Comparison of ENCODE assay signal across 8 mouse cellular contexts in genomic region chr9:108842989-108843388, GRCm38 (mm10). TPM values are rescaled to one million over a fixed set of nuclear protein-coding genes. Genes with fewer than 3 reads are reported as not detected.
A peak's percentile ranks its signal among the peaks of the same experiment; 100 is the strongest.
DNase-seq lines count a peak whose midpoint lies in the region; ATAC-seq and TF ChIP-seq lines count a peak whose summit lies in the region.

No protein-coding gene starts in this region.

- no peaks in the 10 kb centered on the region for H3K79me2 ChIP-seq in heart, adult 2 months (replicated peaks; ENCODE audit: control insufficient read depth, insufficient read depth, low read length)

- TF ChIP-seq POLR2A in heart, adult 2 months (IDR thresholded peaks at IDR 0.05; ENCODE audit: insufficient read depth, low read depth, low read length), result no peak; the same call in 1 of the 2 replicates
- no peak for TF ChIP-seq POLR2A in limb, embryonic 14.5 days (IDR thresholded peaks at IDR 0.05; ENCODE audit: borderline replicate concordance, extremely low read depth, insufficient read depth, insufficient read length)

- TF ChIP-seq EP300 in heart, adult 2 months (IDR thresholded peaks at IDR 0.05; ENCODE audit: insufficient read depth, low read depth, low read length), result peak; percentile 64; the same call in 1 of the 2 replicates

- H3K9me3 ChIP-seq in limb, embryonic 14.5 days (ENCODE audit: control insufficient read depth, low read length), result no peaks in the 10 kb centered on the region
- no peaks in the 10 kb centered on the region for H3K9me3 ChIP-seq in neural tube, embryonic 13.5 days

- WGBS in heart, adult 2 months, result 9% methylated on average over 14 of the region's 14 CpGs
- 17% methylated on average over 14 of the region's 14 CpGs for WGBS in limb, embryonic 14.5 days
- 16% methylated on average over 14 of the region's 14 CpGs for WGBS in neural tube, embryonic 13.5 days

- H3K4me1 ChIP-seq in heart, adult 2 months (ENCODE audit: control insufficient read depth, insufficient read depth, low read length), result no peaks in the 10 kb centered on the region; the same call in 1 of the 2 replicates
- H3K4me1 ChIP-seq in limb, embryonic 14.5 days (ENCODE audit: control insufficient read depth, insufficient read depth, low read length), result no peaks in the 10 kb centered on the region
- 0 out of 2 replicates have a peak, but pooled peaks cover 6% of the 10 kb centered on the region for H3K4me1 ChIP-seq in neural tube, embryonic 13.5 days (replicated peaks)

- H3K4me3 ChIP-seq in heart, adult 2 months, result no peak overlapping the region
- no peak overlapping the region for H3K4me3 ChIP-seq in limb, embryonic 14.5 days (replicated peaks; ENCODE audit: low read length)
- H3K4me3 ChIP-seq in neural tube, embryonic 13.5 days, result no peak overlapping the region

- H3K27ac ChIP-seq in heart, adult 2 months, result no peak overlapping the region
- no peak overlapping the region for H3K27ac ChIP-seq in limb, embryonic 14.5 days (replicated peaks; ENCODE audit: low read depth, low read length)
- H3K27ac ChIP-seq in neural tube, embryonic 13.5 days (replicated peaks), result no peak overlapping the region

- peak; percentile 62 for TF ChIP-seq CTCF in heart, adult 2 months (IDR thresholded peaks at IDR 0.05)

- peak; percentile 87 for ATAC-seq in frontal cortex, adult (ENCODE audit: low TSS enrichment)
- ATAC-seq in limb, embryonic 14.5 days (ENCODE audit: low FRiP score, low read depth), result peak; percentile 32; the same call in 1 of the 2 replicates
- peak; percentile 24; the same call in 1 of the 2 replicates for ATAC-seq in neural tube, embryonic 13.5 days (ENCODE audit: low read depth)

- DNase-seq in frontal cortex, postnatal 25 days (ENCODE audit: low spot score in 2 of 2), result no peak
- peak; percentile 53 for DNase-seq in embryo, embryonic 10 days (ENCODE audit: low spot score)
- peak; percentile 51 to 55 for DNase-seq in heart, adult 2 months
- peak; percentile 87 to 89 for DNase-seq in kidney, adult 8-10 months
- DNase-seq in limb, embryonic 14.5 days (ENCODE audit: low spot score), result peak; percentile 21
- DNase-seq in thymus, postnatal 4 days, result no peak

- peak overlapping the region; percentile 34 for H3K4me2 ChIP-seq in limb, embryonic 14.5 days (replicated peaks; ENCODE audit: low read depth, low read length, severe bottlenecking)
- H3K4me2 ChIP-seq in neural tube, embryonic 13.5 days, result peak overlapping the region; percentile 9

- no peaks in the 10 kb centered on the region for H3K27me3 ChIP-seq in heart, adult 2 months (ENCODE audit: control insufficient read depth, insufficient read depth, low read length)
- no peaks in the 10 kb centered on the region for H3K27me3 ChIP-seq in limb, embryonic 14.5 days (ENCODE audit: control insufficient read depth, insufficient read depth, low read length)
- H3K27me3 ChIP-seq in neural tube, embryonic 13.5 days, result no peaks in the 10 kb centered on the region

- no peak overlapping the region for H3K9ac ChIP-seq in heart, adult 2 months (ENCODE audit: low read depth, low read length)
- no peak overlapping the region for H3K9ac ChIP-seq in limb, embryonic 14.5 days (ENCODE audit: low read depth, low read length, severe bottlenecking)
- H3K9ac ChIP-seq in neural tube, embryonic 13.5 days, result no peak overlapping the region

- no peaks in the 10 kb centered on the region for H3K36me3 ChIP-seq in heart, adult 2 months (ENCODE audit: control insufficient read depth, insufficient read depth, low read length)
- H3K36me3 ChIP-seq in limb, embryonic 14.5 days (ENCODE audit: control insufficient read depth, insufficient read depth, low read length), result no peaks in the 10 kb centered on the region
- peaks cover 100% of the 10 kb centered on the region for H3K36me3 ChIP-seq in neural tube, embryonic 13.5 days

- intact Hi-C loops in heart, adult 2 months (cut with DNase I), result no loop called here

RNA-seq across cellular contexts. Expression of gene Slc26a6, which starts 10.1 kb away (rescaled TPM):
- 10 to 100 TPM; 20.8 to 24.3 TPM for total RNA-seq in heart, adult 2 months (2021)
- polyA plus RNA-seq in heart, adult 2 months (2012; rRNA removed), result 34.5 and 47.8 TPM in 2 replicates
- 28.8 and 35.8 TPM in 2 replicates for polyA plus RNA-seq in limb, embryonic 14.5 days (2012; rRNA removed)
- 14.5 and 21.5 TPM in 2 replicates for polyA plus RNA-seq in limb, embryonic 14.5 days (2014; fragmentation: Nextera tagmentation; extraction: Ambion mirVana)
- polyA plus RNA-seq in neural tube, embryonic 13.5 days (2015; fragmentation: Nextera tagmentation; extraction: Ambion mirVana), result 12.7 and 13.5 TPM in 2 replicates

RNA-seq across cellular contexts. Expression of gene Celsr3, which starts 16.9 kb away (rescaled TPM):
- total RNA-seq in heart, adult 2 months (2021), result under 1 TPM; 0.02 to 0.03 TPM
- 0.06 and 0.41 TPM in 2 replicates for polyA plus RNA-seq in heart, adult 2 months (2012; rRNA removed)
- 0.36 and 0.37 TPM in 2 replicates for polyA plus RNA-seq in limb, embryonic 14.5 days (2012; rRNA removed)
- polyA plus RNA-seq in limb, embryonic 14.5 days (2014; fragmentation: Nextera tagmentation; extraction: Ambion mirVana), result 0.07 and 0.12 TPM in 2 replicates
- 12.1 and 12.2 TPM in 2 replicates for polyA plus RNA-seq in neural tube, embryonic 13.5 days (2015; fragmentation: Nextera tagmentation; extraction: Ambion mirVana)

RNA-seq across cellular contexts. Expression of gene Nckipsd, which starts 34.8 kb away (rescaled TPM):
- total RNA-seq in heart, adult 2 months (2021), result 1 to 10 TPM; 7.8 to 8.9 TPM
- polyA plus RNA-seq in heart, adult 2 months (2012; rRNA removed), result 16.8 and 19.6 TPM in 2 replicates
- 24.0 and 30.1 TPM in 2 replicates for polyA plus RNA-seq in limb, embryonic 14.5 days (2012; rRNA removed)
- 14.0 and 17.2 TPM in 2 replicates for polyA plus RNA-seq in limb, embryonic 14.5 days (2014; fragmentation: Nextera tagmentation; extraction: Ambion mirVana)
- polyA plus RNA-seq in neural tube, embryonic 13.5 days (2015; fragmentation: Nextera tagmentation; extraction: Ambion mirVana), result 20.7 and 23.9 TPM in 2 replicates

RNA-seq across cellular contexts. Expression of gene Ip6k2, which starts 59.4 kb away (rescaled TPM):
- total RNA-seq in heart, adult 2 months (2021), result 10 to 100 TPM; 19.2 to 20.6 TPM
- polyA plus RNA-seq in heart, adult 2 months (2012; rRNA removed), result 22.3 and 25.7 TPM in 2 replicates
- 265 and 285 TPM in 2 replicates for polyA plus RNA-seq in limb, embryonic 14.5 days (2012; rRNA removed)
- 119 and 126 TPM in 2 replicates for polyA plus RNA-seq in limb, embryonic 14.5 days (2014; fragmentation: Nextera tagmentation; extraction: Ambion mirVana)
- polyA plus RNA-seq in neural tube, embryonic 13.5 days (2015; fragmentation: Nextera tagmentation; extraction: Ambion mirVana), result 183 and 204 TPM in 2 replicates

Comparison
In these comparisons a context has a peak if more than half of its experiments do, and no peak if none do; other contexts are left out.
1. ATAC-seq: peak in every context shown above with its lines; median percentile 87 in frontal cortex, adult; 32 in limb, embryonic 14.5 days; 24 in neural tube, embryonic 13.5 days.
2. DNase-seq: peak in embryo, embryonic 10 days (single experiment), heart, adult 2 months (2 of 2), kidney, adult 8-10 months (2 of 2) and limb, embryonic 14.5 days (single experiment); none in frontal cortex, postnatal 25 days (0 of 2) and thymus, postnatal 4 days (single experiment).